11 mouse cellular contexts compared by ENCODE assay signal in the genomic region with DNA sequence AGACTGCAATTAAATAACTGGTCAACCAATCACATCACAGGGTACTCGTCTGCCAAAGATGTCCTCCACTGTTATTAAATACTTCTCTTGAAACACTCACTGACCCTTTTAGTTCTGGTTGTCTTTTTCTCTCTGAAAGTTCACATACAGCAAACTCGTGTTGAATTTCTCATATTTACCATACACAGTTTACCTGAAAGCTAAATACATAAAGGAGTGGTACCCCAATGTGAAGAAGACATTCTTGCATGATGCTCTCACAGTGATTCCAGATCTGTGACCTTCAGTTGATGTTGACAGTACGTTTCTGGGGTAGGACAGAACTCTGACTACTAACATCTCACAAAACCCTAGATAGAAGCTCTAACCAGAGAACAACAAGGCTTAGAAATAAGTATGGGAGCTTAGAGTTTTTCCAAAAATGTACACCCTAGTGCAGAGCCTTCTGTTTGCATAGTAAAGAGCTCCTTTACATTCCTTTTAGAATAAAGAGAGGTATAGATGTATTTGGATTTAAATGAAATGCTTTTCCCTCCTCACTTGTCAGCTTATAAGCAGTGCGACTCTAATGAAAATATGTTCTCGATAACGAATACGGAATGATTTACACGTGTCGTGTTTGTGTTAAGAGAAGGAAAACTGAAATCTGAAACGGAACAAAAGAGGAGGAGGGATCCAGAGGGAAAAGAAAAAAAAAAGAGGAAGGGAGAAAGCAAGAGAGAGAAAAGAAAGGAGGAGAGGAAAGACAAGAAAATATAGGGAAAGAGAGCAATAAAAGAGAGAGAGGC. TPM values are rescaled to one million over a fixed set of nuclear protein-coding genes. Genes with fewer than 3 reads are reported as not detected.
DNase-seq lines count a peak whose midpoint lies in the region; ATAC-seq and TF ChIP-seq lines count a peak whose summit lies in the region.
"Had no signal": no experiment of that assay in that cellular context is flagged by ENCODE, and none has a peak within 500 bp of the region (broad histone marks: within the 10 kb centered on the region; RNA-seq: fewer than 3 reads in every experiment).

No protein-coding gene starts in this region.

- intact Hi-C loops in left cerebral cortex, postnatal 36 days (cut with DNase I): no loop called here

- ATAC-seq in intestine, embryonic 15.5 days: no peak
- ATAC-seq in intestine, postnatal 0 days: no peak
- no peak for ATAC-seq in embryonic facial prominence, embryonic 13.5 days (ENCODE audit: insufficient number of reproducible peaks, insufficient read depth, low FRiP score, low TSS enrichment, low read depth)
- ATAC-seq in forebrain, embryonic 15.5 days (replicated peaks): no peak
- no peak for ATAC-seq in midbrain, embryonic 13.5 days

- H3K9ac ChIP-seq in intestine, embryonic 15.5 days: no peak overlapping the region
- H3K9ac ChIP-seq in intestine, postnatal 0 days (ENCODE audit: low read depth, low read length): no peak overlapping the region
- H3K9ac ChIP-seq in embryonic facial prominence, embryonic 13.5 days: no peak overlapping the region
- peak overlapping the region; percentile 24; the same call in 1 of the 2 replicates for H3K9ac ChIP-seq in forebrain, embryonic 15.5 days (replicated peaks)
- 0 out of 2 replicates have a peak overlapping the region, but pooled peaks have one; percentile 19 for H3K9ac ChIP-seq in midbrain, embryonic 13.5 days (replicated peaks)
- H3K9ac ChIP-seq: liver, embryonic 13.5 days had no signal

- H3K4me3 ChIP-seq in intestine, embryonic 15.5 days (replicated peaks): no peak overlapping the region
- no peak overlapping the region for H3K4me3 ChIP-seq in intestine, postnatal 0 days (ENCODE audit: low read depth, low read length)
- 0 out of 2 replicates have a peak overlapping the region, but pooled peaks have one; percentile 5 for H3K4me3 ChIP-seq in embryonic facial prominence, embryonic 13.5 days
- H3K4me3 ChIP-seq in forebrain, embryonic 15.5 days: peak overlapping the region; percentile 5; the same call in 1 of the 2 replicates
- H3K4me3 ChIP-seq in midbrain, embryonic 13.5 days (replicated peaks): 0 out of 2 replicates have a peak overlapping the region, but pooled peaks have one; percentile 7
- H3K4me3 ChIP-seq: liver, embryonic 13.5 days had no signal

- no peaks in the 10 kb centered on the region for H3K36me3 ChIP-seq in intestine, embryonic 15.5 days
- H3K36me3 ChIP-seq in intestine, postnatal 0 days (ENCODE audit: control insufficient read depth, insufficient read depth): no peaks in the 10 kb centered on the region
- H3K36me3 ChIP-seq in embryonic facial prominence, embryonic 13.5 days: no peaks in the 10 kb centered on the region
- no peaks in the 10 kb centered on the region for H3K36me3 ChIP-seq in forebrain, embryonic 15.5 days
- no peaks in the 10 kb centered on the region for H3K36me3 ChIP-seq in midbrain, embryonic 13.5 days
- H3K36me3 ChIP-seq: liver, embryonic 13.5 days had no signal

- 47% methylated on average over 10 of the region's 10 CpGs for whole genome bisulfite sequencing in intestine, embryonic 15.5 days
- WGBS in intestine, postnatal 0 days: 53% methylated on average over 10 of the region's 10 CpGs
- WGBS in embryonic facial prominence, embryonic 13.5 days: 38% methylated on average over 10 of the region's 10 CpGs
- WGBS in forebrain, embryonic 15.5 days: 23% methylated on average over 10 of the region's 10 CpGs
- WGBS in midbrain, embryonic 13.5 days: 33% methylated on average over 10 of the region's 10 CpGs

- no peak for TF ChIP-seq CTCF in intestine, postnatal 0 days (IDR thresholded peaks at IDR 0.05; ENCODE audit: low read depth)

- H3K9me3 ChIP-seq in intestine, embryonic 15.5 days: no peaks in the 10 kb centered on the region
- no peaks in the 10 kb centered on the region for H3K9me3 ChIP-seq in intestine, postnatal 0 days (ENCODE audit: control insufficient read depth)
- H3K9me3 ChIP-seq in embryonic facial prominence, embryonic 13.5 days: no peaks in the 10 kb centered on the region
- H3K9me3 ChIP-seq in forebrain, embryonic 15.5 days: no peaks in the 10 kb centered on the region
- no peaks in the 10 kb centered on the region for H3K9me3 ChIP-seq in midbrain, embryonic 13.5 days
- H3K9me3 ChIP-seq: liver, embryonic 13.5 days had no signal

- no peak for DNase-seq in thymus, postnatal 25 days
- no peak for DNase-seq in left cerebral cortex, postnatal 36 days (ENCODE audit: low spot score in 2 of 2)
- DNase-seq in gastrocnemius, postnatal 10 days: no peak
- DNase-seq: liver, embryonic 13.5 days; right cerebral cortex, postnatal 14 days; thymus, adult 18-20 months had no signal

- H3K4me1 ChIP-seq in intestine, embryonic 15.5 days (replicated peaks): 0 out of 2 replicates have a peak, but pooled peaks cover 5% of the 10 kb centered on the region
- H3K4me1 ChIP-seq in intestine, postnatal 0 days (replicated peaks; ENCODE audit: control insufficient read depth, insufficient read depth, low read length): no peaks in the 10 kb centered on the region
- peaks cover 14% of the 10 kb centered on the region for H3K4me1 ChIP-seq in embryonic facial prominence, embryonic 13.5 days
- peaks cover 22% of the 10 kb centered on the region for H3K4me1 ChIP-seq in forebrain, embryonic 15.5 days
- H3K4me1 ChIP-seq in midbrain, embryonic 13.5 days (replicated peaks): peaks cover 20% of the 10 kb centered on the region
- H3K4me1 ChIP-seq: liver, embryonic 13.5 days had no signal

- H3K27ac ChIP-seq in intestine, embryonic 15.5 days: no peak overlapping the region
- H3K27ac ChIP-seq in intestine, postnatal 0 days (ENCODE audit: low read depth, low read length): no peak overlapping the region
- H3K27ac ChIP-seq in embryonic facial prominence, embryonic 13.5 days: no peak overlapping the region; the same call in 1 of the 2 replicates
- peak overlapping the region; percentile 71 for H3K27ac ChIP-seq in forebrain, embryonic 15.5 days (replicated peaks)
- peak overlapping the region; percentile 64 for H3K27ac ChIP-seq in midbrain, embryonic 13.5 days
- H3K27ac ChIP-seq: liver, embryonic 13.5 days had no signal

- H3K4me2 ChIP-seq in intestine, embryonic 15.5 days (replicated peaks): 0 out of 2 replicates have a peak overlapping the region, but pooled peaks have one; percentile 18
- H3K4me2 ChIP-seq in intestine, postnatal 0 days (replicated peaks; ENCODE audit: low read depth): no peak overlapping the region
- peak overlapping the region; percentile 37; the same call in 1 of the 2 replicates for H3K4me2 ChIP-seq in embryonic facial prominence, embryonic 13.5 days
- peak overlapping the region; percentile 35 for H3K4me2 ChIP-seq in forebrain, embryonic 15.5 days (replicated peaks)
- H3K4me2 ChIP-seq in midbrain, embryonic 13.5 days (replicated peaks): peak overlapping the region; percentile 41

- no peaks in the 10 kb centered on the region for H3K27me3 ChIP-seq in intestine, embryonic 15.5 days (replicated peaks)
- no peaks in the 10 kb centered on the region for H3K27me3 ChIP-seq in intestine, postnatal 0 days (replicated peaks; ENCODE audit: control insufficient read depth, insufficient read depth, low read length)
- peaks cover 8% of the 10 kb centered on the region; the same call in 1 of the 2 replicates for H3K27me3 ChIP-seq in embryonic facial prominence, embryonic 13.5 days
- H3K27me3 ChIP-seq in forebrain, embryonic 15.5 days: no peaks in the 10 kb centered on the region
- peaks cover 29% of the 10 kb centered on the region for H3K27me3 ChIP-seq in midbrain, embryonic 13.5 days
- H3K27me3 ChIP-seq: liver, embryonic 13.5 days had no signal

RNA-seq across cellular contexts. Expression of a gene that starts 31.9 kb away (rescaled TPM):
- polyA plus RNA-seq in intestine, embryonic 15.5 days (2015; fragmentation: Nextera tagmentation; extraction: Ambion mirVana): 8.3 and 10.4 TPM in 2 replicates
- polyA plus RNA-seq in intestine, postnatal 0 days (2015; fragmentation: Nextera tagmentation; extraction: Ambion mirVana): 6.3 and 7.0 TPM in 2 replicates
- polyA plus RNA-seq in embryonic facial prominence, embryonic 13.5 days (2015; fragmentation: Nextera tagmentation; extraction: Ambion mirVana): 5.5 and 7.5 TPM in 2 replicates
- 13.9 and 16.8 TPM in 2 replicates for polyA plus RNA-seq in forebrain, embryonic 15.5 days (2015; fragmentation: Nextera tagmentation; extraction: Ambion mirVana)
- polyA plus RNA-seq in midbrain, embryonic 13.5 days (2015; fragmentation: Nextera tagmentation; extraction: Ambion mirVana): 8.1 and 8.9 TPM in 2 replicates
- 100 to 1,000 TPM; 240 to 264 TPM for total RNA-seq in left cerebral cortex, postnatal 36 days (2021)
- 100 to 1,000 TPM; 266 TPM for total RNA-seq in gastrocnemius, postnatal 10 days (2021)

Comparison
In these comparisons a context has a peak if more than half of its experiments do, and no peak if none do; other contexts are left out.
1. H3K27ac ChIP-seq: peak in forebrain, embryonic 15.5 days (single experiment) and midbrain, embryonic 13.5 days (single experiment); none in intestine, embryonic 15.5 days (single experiment), intestine, postnatal 0 days (single experiment) and embryonic facial prominence, embryonic 13.5 days (single experiment).
2. H3K4me3 ChIP-seq: peak in embryonic facial prominence, embryonic 13.5 days (single experiment), forebrain, embryonic 15.5 days (single experiment) and midbrain, embryonic 13.5 days (single experiment); none in intestine, embryonic 15.5 days (single experiment) and intestine, postnatal 0 days (single experiment).
3. H3K9ac ChIP-seq: peak in forebrain, embryonic 15.5 days (single experiment) and midbrain, embryonic 13.5 days (single experiment); none in intestine, embryonic 15.5 days (single experiment), intestine, postnatal 0 days (single experiment) and embryonic facial prominence, embryonic 13.5 days (single experiment).